Mouse (Mus musculus) spleen, adult 2 months (tissue): ENCODE results near the gene Qrich2.

ENCODE experiments used
- CTCF ChIP-seq: fragments of 200-500 bp; IDR thresholded peaks from 2 replicates; pipeline ENCODE4 v1.5.1; 2011; ENCODE audit warnings: mild to moderate bottlenecking, inconsistent platforms; ENCODE audit not compliant: insufficient read depth, insufficient read length, insufficient replicate concordance; ENCODE audit errors: extremely low read depth
- POLR2A ChIP-seq: fragments of 200-500 bp; IDR thresholded peaks from 2 replicates; pipeline ENCODE4 v1.6.1; 2011; ENCODE audit warnings: low read depth, low read length, inconsistent platforms

DNA sequence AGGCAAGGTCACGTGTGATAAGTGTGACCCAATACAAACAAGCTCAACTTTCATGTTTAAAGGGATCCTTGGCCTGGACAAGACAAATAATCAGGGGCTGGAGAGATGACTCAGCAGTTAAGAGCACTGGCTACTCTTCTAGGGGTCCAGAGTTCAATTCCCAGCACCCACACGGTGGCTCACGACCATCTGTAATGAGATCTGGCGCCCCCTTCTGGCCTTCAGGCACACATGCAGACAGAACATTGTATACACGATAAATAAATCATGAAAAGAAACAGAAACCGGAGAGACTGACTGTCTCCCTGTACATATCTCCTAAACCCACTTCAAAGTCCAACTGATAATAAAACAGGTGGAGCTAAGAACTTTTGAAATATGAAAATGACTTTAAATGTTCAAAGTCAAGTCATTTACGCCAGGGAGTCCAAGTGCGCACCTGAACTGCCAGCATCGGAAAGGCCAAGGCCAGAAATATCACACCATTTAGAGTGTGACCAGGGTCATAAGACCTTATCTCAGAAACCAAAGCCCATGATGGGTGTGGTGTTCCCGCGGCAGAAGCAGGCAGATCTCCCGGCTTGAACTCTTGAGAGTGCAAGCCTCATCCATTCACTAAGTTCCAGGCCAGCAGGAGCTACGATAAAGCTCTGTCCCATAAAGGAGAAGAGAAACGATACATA, 22.8 kb upstream of the Qrich2 start:
- no peak for TF ChIP-seq POLR2A
- no peak; the same call in 1 of the 2 replicates for TF ChIP-seq CTCF
